Mouse (Mus musculus) retina, adult 2 months (tissue): ENCODE results near the gene Fignl2.

Source experiments
- DNase-seq: peaks from one replicate; pipeline ENCODE4 v3.0.0-alpha.2; 2012; ENCODE audit warnings: low read depth, low spot score

Gene Fignl2

DNA sequence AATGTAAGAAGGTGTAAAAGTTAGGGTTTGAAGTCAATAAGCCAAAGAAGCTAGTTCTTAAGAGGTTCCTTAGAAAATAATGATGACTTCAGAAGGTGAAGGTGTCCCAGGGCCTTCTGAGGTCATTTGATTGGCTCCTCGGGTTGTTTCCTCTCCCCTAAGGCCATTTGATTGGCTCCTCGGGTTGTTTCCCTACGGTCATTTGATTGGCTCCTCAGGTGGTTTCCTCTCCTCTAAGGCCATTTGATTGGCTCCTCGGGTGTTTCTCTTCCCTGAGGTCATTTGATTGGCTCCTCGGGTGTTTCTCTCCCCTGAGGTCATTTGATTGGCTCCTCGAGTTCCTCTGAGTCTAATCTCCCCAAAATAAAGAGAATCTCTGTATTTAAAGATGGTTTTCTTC is 67.0 kb downstream of the Fignl2 start:
- DNase-seq, result no peak

DNA sequence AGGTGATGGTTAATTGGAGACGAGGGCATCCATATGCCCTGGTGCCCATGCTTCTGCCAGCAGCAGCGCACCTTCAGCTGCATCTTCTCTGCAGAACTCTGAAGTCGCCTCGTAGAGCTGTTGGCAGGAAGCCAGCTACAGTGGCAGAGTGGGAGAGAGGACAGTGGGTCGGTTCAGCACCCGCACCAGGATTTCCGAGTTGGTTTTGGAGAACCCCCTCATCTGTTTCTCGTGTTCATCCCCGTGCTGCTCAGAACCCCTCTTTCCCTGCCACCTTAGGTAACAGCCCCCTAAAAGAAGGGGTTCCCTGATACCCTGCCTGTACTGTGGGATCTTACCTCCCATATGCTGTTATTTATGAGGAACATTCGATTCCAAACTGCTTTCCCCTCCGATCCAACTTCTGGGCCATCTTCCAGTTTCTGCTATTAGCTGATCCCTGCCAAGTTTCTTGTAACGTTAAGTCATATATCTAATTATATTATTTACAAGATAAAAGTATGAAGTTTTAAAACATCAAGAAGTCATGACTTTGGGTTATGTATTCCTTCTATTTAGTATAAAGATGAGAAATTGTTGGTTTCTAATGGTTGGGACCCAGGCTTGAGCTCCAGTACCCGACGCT is 69.9 kb downstream of the Fignl2 start:
- no peak for DNase-seq

DNA sequence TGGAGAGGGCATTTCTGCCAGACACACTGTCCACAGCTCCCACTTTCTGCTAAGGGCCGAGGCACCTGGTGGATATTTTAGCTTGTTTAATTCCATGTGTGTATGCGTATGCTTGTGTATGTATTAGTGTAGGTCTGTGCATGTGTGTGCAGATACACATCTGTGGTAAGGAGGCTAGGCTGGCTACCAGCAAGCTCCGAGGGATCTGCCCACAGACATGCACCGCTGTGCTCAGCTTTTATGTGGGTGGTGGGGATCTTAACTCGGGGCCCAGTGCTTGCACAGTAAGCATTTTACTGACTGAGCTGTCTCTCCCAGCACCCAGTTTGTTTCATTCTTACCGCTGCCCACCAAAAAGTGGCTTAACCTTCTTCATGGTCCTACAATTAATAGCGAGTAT is 71.1 kb downstream of the Fignl2 start:
- DNase-seq, result no peak

DNA sequence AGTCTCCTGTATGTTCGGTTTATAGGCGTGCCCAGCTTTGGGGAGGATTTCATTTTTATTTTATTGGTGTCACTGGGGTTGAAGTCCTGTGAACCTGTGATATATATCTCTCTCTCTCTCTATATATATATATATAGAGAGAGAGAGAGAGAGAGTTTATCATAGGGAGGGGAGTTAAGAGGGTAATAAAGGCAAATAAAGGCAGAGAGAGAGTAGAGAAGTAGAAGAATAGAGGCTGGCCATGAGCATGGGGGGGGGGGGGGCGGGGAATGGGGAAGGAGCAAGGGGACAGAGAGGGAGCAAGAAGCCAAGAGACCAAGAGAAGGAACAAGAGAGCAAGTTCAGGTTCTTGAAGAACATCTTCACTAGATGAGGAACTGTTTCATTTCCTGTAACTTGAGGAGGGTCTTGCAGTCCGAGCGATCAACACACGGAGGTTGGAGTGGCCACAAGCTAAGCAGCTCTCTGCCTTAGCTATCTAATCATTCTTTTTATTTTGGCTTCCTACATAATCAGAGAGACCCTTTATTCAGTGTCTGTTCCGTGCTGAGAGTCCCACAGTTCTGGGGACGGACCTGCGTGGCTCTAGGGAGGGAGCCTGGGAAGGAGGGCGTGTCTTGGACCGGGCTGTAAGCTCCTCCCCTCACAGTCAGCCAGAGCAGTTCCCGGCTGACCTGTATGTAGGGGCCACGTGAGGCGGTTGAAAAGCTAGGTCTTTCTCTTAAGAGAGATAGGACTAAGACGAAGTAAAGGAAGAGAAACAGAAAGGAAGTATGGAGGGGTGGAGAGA is 71.9 kb downstream of the Fignl2 start:
- no peak for DNase-seq

DNA sequence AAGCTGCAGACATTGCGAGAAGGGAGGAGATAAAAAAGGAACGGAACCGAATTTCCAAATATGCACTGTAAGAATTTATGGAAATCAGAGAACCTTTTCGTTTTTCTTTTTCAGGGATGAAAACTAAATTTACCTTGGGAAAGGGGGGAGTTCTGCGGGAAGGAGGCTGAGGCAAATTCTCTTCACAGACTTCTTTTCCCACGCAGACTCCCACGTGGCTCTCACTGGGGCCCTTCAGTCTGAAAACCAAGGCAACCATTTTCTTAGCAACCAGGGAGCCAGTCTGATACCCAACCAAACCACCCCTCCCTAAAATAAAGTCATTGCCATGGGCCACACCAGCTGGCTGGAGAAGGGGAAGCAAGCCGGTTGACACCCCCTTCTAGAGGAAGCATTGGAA is 72.7 kb downstream of the Fignl2 start:
- DNase-seq, result no peak

DNA sequence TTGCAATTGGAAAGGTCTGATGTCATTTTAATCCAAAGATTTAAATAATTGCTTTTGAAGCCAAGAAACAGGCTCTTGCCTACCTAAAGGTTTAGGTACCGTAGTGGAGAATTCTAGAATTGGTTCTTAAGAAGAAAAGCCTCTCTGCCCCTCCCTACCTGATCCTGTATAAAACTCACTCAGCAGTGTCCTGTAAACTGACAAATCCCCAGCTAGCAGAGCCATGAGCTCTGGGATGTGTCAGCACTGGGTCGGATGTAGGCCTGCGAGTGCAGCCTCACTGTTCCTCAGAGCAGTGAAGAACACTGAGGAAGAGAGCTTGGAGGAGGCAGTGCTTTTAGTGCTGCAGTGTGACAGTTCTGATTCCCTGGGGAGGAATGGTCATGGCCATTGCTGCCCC is 73.8 kb downstream of the Fignl2 start:
- no peak for DNase-seq

DNA sequence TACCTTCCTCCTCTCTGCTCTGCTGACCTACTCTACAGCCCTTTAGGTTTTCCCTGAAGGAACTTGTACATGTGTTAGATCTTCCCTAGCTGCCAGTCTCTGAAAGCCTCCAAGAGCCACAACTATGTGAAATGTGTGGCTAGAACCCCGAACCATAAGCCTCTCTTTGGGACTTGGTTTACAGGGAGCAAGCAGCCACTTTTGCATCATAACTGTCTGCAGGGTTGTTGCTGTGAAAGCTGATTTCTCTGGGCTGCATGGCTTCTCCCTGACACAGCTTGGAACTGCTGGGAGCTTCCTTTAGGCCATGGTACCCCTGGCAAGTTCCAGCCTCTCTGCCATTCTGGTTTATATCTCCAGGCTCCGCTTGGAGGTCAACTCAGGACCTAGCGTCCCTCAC is 75.9 kb downstream of the Fignl2 start:
- no peak for DNase-seq

DNA sequence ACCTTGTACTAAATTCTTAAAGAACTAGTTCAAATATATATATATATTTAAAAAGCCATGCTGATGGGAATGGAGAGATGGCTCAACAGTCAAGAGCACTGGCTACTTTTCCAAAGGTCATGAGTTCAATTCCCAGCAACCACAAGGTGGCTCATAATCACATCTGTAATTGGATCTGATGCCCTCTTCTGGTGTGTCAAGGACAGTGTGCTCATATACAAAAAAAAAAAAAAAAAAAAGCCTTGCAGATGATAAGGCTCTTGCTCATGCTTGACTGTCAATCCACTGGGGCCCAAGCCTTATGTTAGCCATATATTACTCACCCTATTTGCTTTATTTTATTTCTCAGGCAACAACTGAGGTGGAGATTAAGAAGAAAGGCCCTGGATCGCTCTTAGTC is 76.7 kb downstream of the Fignl2 start:
- no peak for DNase-seq
